Mouse (Mus musculus) bone marrow macrophage, adult 2 months (primary cell): ENCODE measurements around the gene Psen2.

ENCODE experiments used
- CTCF ChIP-seq: IDR thresholded peaks from 2 replicates; pipeline ENCODE4 v1.5.1; 2012; ENCODE audit warnings: low read depth, mild to moderate bottlenecking, low read length, moderate library complexity
- POLR2A ChIP-seq: IDR thresholded peaks from 2 replicates; pipeline ENCODE4 v1.6.1; 2012; ENCODE audit warnings: mild to moderate bottlenecking, low read depth, low read length, borderline replicate concordance

GRCm38 (mm10) chr1:180255294-180256117 lies 7.7 kb downstream of the Psen2 start:
- TF ChIP-seq CTCF (no peak), POLR2A (no peak)
